Mouse (Mus musculus): ENCODE measurements around the gene Hist1h2ag. TPM values are rescaled to one million over a fixed set of nuclear protein-coding genes. Genes with fewer than 3 reads are reported as not detected.

Hist1h2ag gene
- polyA plus RNA-seq, 1 experiment from 2014 or later = 22.6 TPM

GRCm38 (mm10) chr13:21996101-21996839, 46.5 kb downstream of the Hist1h2ag start:
- WGBS (ENCODE audit: insufficient replicate concordance) = 1% methylated on average over 12 of the region's 12 CpGs
- H3K4me3 ChIP-seq (replicated peaks) = peak overlapping the region; percentile 52
- H3K4me1 ChIP-seq (replicated peaks) = peaks cover 19% of the 10 kb centered on the region
- peaks cover 82% of the 10 kb centered on the region for H3K27me3 ChIP-seq
- peak overlapping the region; percentile 71 for H3K4me2 ChIP-seq
- no peaks in the 10 kb centered on the region; the same call in 1 of the 2 replicates for H3K9me3 ChIP-seq (replicated peaks)
- H3K27ac ChIP-seq (replicated peaks) = no peak overlapping the region
- no peak overlapping the region for H3K9ac ChIP-seq
- H3K36me3 ChIP-seq (replicated peaks) = no peaks in the 10 kb centered on the region
- no peak for ATAC-seq (ENCODE audit: insufficient read depth)

- Histone ChIP-seq H3K9me3 (replicated peaks) (no peaks in the 10 kb centered on the region; the same call in 1 of the 2 replicates), H3K9ac (no peak overlapping the region), H3K4me3 (replicated peaks) (peak overlapping the region; percentile 52), H3K4me1 (replicated peaks) (peaks cover 19% of the 10 kb centered on the region), H3K27ac (replicated peaks) (no peak overlapping the region), H3K36me3 (replicated peaks) (no peaks in the 10 kb centered on the region), H3K4me2 (peak overlapping the region; percentile 71), H3K27me3 (peaks cover 74% of the 10 kb centered on the region)
- WGBS (ENCODE audit: insufficient replicate concordance) = under 1% methylated on average over 21 of the region's 21 CpGs
- no peak for ATAC-seq (ENCODE audit: insufficient read depth)
Observed at GRCm38 (mm10) chr13:21995331-21995914, 47.3 kb downstream of the Hist1h2ag start.

GRCm38 (mm10) chr13:21994896-21995295, 47.8 kb downstream of the Hist1h2ag start:
- no peaks in the 10 kb centered on the region; the same call in 1 of the 2 replicates for H3K9me3 ChIP-seq (replicated peaks)
- H3K4me3 ChIP-seq (replicated peaks) = peak overlapping the region; percentile 52
- ATAC-seq (ENCODE audit: insufficient read depth) = no peak
- H3K27ac ChIP-seq (replicated peaks) = no peak overlapping the region
- H3K36me3 ChIP-seq (replicated peaks) = no peaks in the 10 kb centered on the region
- WGBS (ENCODE audit: insufficient replicate concordance) = 3% methylated on average over 8 of the region's 8 CpGs
- peaks cover 69% of the 10 kb centered on the region for H3K27me3 ChIP-seq
- H3K4me2 ChIP-seq = peak overlapping the region; percentile 71
- H3K9ac ChIP-seq = no peak overlapping the region
- H3K4me1 ChIP-seq (replicated peaks) = peaks cover 19% of the 10 kb centered on the region

GRCm38 (mm10) chr13:21993957-21994738, 48.6 kb downstream of the Hist1h2ag start:
- WGBS (ENCODE audit: insufficient replicate concordance) = under 1% methylated on average over 22 of the region's 22 CpGs
- no peak overlapping the region; the same call in 1 of the 2 replicates for H3K4me3 ChIP-seq (replicated peaks)

GRCm38 (mm10) chr13:21992550-21992949, 50.2 kb downstream of the Hist1h2ag start:
- Histone ChIP-seq H3K36me3 (replicated peaks) (no peaks in the 10 kb centered on the region), H3K27me3 (peaks cover 47% of the 10 kb centered on the region), H3K27ac (replicated peaks) (no peak overlapping the region), H3K4me1 (replicated peaks) (peaks cover 19% of the 10 kb centered on the region), H3K4me2 (no peak overlapping the region), H3K9me3 (replicated peaks) (no peaks in the 10 kb centered on the region; the same call in 1 of the 2 replicates), H3K9ac (no peak overlapping the region), H3K4me3 (replicated peaks) (no peak overlapping the region)
- ATAC-seq (ENCODE audit: insufficient read depth) = no peak
- whole genome bisulfite sequencing (ENCODE audit: insufficient replicate concordance) = 70% methylated on average over 5 of the region's 5 CpGs

More at GRCm38 (mm10) chr13:21993957-21994738, 48.6 kb downstream of the Hist1h2ag start:
- ATAC-seq (ENCODE audit: insufficient read depth) = no peak
- Histone ChIP-seq H3K27ac (replicated peaks) (no peak overlapping the region), H3K9me3 (replicated peaks) (no peaks in the 10 kb centered on the region; the same call in 1 of the 2 replicates), H3K27me3 (peaks cover 61% of the 10 kb centered on the region), H3K4me1 (replicated peaks) (peaks cover 19% of the 10 kb centered on the region), H3K4me2 (peak overlapping the region; percentile 71), H3K9ac (no peak overlapping the region), H3K36me3 (replicated peaks) (no peaks in the 10 kb centered on the region)

Small RNAs within 50 kb of the gene (microRNA-seq; reads per million reads assigned to microRNA genes)
- gene Gm26300 (not detected), gene Gm44390 (not detected), gene Gm44486 (0.76 reads per million)

Other genes starting within 250 kb of the Hist1h2ag start
- gene Hist1h2bq, start 232.7 kb downstream of the Hist1h2ag start, polyA plus RNA-seq (2015; fragmentation: Nextera tagmentation; extraction: Ambion mirVana) = 25.1 and 27.6 TPM in 2 replicates
- 1.1 TPM in 1 of 2 replicates, not detected in the other for gene Hist1h2ao, start 232.5 kb downstream of the Hist1h2ag start, polyA plus RNA-seq (2015; fragmentation: Nextera tagmentation; extraction: Ambion mirVana)
- not detected in 2 replicates for gene Hist1h4m, start 231.2 kb downstream of the Hist1h2ag start, polyA plus RNA-seq (2015; fragmentation: Nextera tagmentation; extraction: Ambion mirVana)
- gene Hist1h4n, start 210.7 kb downstream of the Hist1h2ag start, polyA plus RNA-seq (2015; fragmentation: Nextera tagmentation; extraction: Ambion mirVana) = 26.6 and 33.7 TPM in 2 replicates
- gene Hist1h2ap, start 209.4 kb downstream of the Hist1h2ag start, polyA plus RNA-seq (2015; fragmentation: Nextera tagmentation; extraction: Ambion mirVana) = 3,475 and 4,316 TPM in 2 replicates
- 25.5 and 29.5 TPM in 2 replicates for gene Hist1h2br, start 209.2 kb downstream of the Hist1h2ag start, polyA plus RNA-seq (2015; fragmentation: Nextera tagmentation; extraction: Ambion mirVana)
- 0.59 and 0.71 TPM in 2 replicates for gene Zfp184, start 97.8 kb downstream of the Hist1h2ag start, polyA plus RNA-seq (2015; fragmentation: Nextera tagmentation; extraction: Ambion mirVana)
- not detected in 2 replicates for gene Pom121l2, start 61.8 kb downstream of the Hist1h2ag start, polyA plus RNA-seq (2015; fragmentation: Nextera tagmentation; extraction: Ambion mirVana)
- 0.62 and 1.0 TPM in 2 replicates for gene Prss16, start 33.2 kb downstream of the Hist1h2ag start, polyA plus RNA-seq (2015; fragmentation: Nextera tagmentation; extraction: Ambion mirVana)
- gene Hist1h2ah, start 7.4 kb downstream of the Hist1h2ag start, polyA plus RNA-seq (2015; fragmentation: Nextera tagmentation; extraction: Ambion mirVana) = 9.5 and 11.4 TPM in 2 replicates
- gene Hist1h2bk, start 7.1 kb downstream of the Hist1h2ag start, polyA plus RNA-seq (2015; fragmentation: Nextera tagmentation; extraction: Ambion mirVana) = 4.4 and 5.4 TPM in 2 replicates
- 40.8 and 42.0 TPM in 2 replicates for gene Hist1h4i, start 1.6 kb downstream of the Hist1h2ag start, polyA plus RNA-seq (2015; fragmentation: Nextera tagmentation; extraction: Ambion mirVana)
- 17.5 and 18.4 TPM in 2 replicates for gene Hist1h2bj, start 270 bp upstream of the Hist1h2ag start, polyA plus RNA-seq (2015; fragmentation: Nextera tagmentation; extraction: Ambion mirVana)
- not detected in 2 replicates for gene Vmn1r188, start 41.5 kb upstream of the Hist1h2ag start, polyA plus RNA-seq (2015; fragmentation: Nextera tagmentation; extraction: Ambion mirVana)
- not detected in 2 replicates for gene Vmn1r189, start 62.9 kb upstream of the Hist1h2ag start, polyA plus RNA-seq (2015; fragmentation: Nextera tagmentation; extraction: Ambion mirVana)
- gene Vmn1r191, start 141.0 kb upstream of the Hist1h2ag start, polyA plus RNA-seq (2015; fragmentation: Nextera tagmentation; extraction: Ambion mirVana) = not detected in 2 replicates
- gene Vmn1r192, start 148.2 kb upstream of the Hist1h2ag start, polyA plus RNA-seq (2015; fragmentation: Nextera tagmentation; extraction: Ambion mirVana) = not detected in 2 replicates
- gene Vmn1r193, start 180.2 kb upstream of the Hist1h2ag start, polyA plus RNA-seq (2015; fragmentation: Nextera tagmentation; extraction: Ambion mirVana) = not detected in 2 replicates
- not detected in 2 replicates for gene Vmn1r194, start 201.3 kb upstream of the Hist1h2ag start, polyA plus RNA-seq (2015; fragmentation: Nextera tagmentation; extraction: Ambion mirVana)
- gene Vmn1r195, start 227.6 kb upstream of the Hist1h2ag start, polyA plus RNA-seq (2015; fragmentation: Nextera tagmentation; extraction: Ambion mirVana) = not detected in 2 replicates
- not detected in 2 replicates for gene Vmn1r196, start 247.0 kb upstream of the Hist1h2ag start, polyA plus RNA-seq (2015; fragmentation: Nextera tagmentation; extraction: Ambion mirVana)